Mouse (Mus musculus): ENCODE measurements around the gene Gcc2.
"Not testable (repeated sequence)": the region's sequence is repeated elsewhere in the genome, so short reads cannot be mapped to it uniquely, and the experiment has no call there.

The Gcc2 gene

DNA sequence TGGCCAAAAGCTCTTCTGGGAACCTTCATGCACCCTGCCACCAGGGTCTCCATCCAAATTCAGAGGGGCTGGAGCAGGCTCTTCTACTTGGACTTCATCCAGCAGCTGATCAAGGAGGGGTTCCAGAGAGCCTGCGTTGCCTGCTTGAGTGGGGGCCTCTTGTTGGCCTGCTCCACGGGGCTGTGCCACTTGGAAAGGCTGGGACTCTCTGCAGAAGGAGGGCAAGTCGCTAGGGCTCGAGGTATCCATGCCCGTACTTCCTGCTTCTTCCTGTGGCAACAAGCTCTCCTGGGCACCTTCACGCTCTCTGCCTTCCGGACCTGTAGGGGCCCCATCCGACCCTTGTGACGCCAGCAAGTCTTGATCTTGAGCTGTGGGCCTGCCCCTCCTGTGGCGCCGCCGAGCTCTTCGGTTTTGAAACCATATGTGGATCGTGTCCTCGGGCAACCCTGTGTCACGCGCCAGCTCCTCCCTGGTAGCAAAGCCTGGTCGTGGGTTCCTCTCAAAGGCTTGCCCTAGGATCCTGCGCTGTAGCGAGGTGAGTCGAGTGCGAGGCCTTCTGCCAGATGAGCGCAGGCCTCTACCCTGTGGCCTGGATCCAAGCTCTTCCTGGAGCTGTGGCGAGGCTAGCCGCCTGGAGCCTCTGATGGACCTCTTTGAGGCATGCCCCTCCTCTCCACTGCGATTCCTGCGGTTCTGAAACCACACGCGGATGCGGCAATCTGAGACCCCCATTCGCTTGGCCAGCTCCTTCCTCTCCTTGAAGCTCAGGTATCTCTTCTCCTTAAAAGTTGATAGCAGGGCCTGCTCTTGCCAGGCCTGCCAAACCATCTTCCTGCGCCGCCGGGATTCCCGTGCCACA is 23.3 kb upstream of the Gcc2 start:
- not testable (repeated sequence) for DNase-seq (ENCODE audit: low spot score in 2 of 2)

DNA sequence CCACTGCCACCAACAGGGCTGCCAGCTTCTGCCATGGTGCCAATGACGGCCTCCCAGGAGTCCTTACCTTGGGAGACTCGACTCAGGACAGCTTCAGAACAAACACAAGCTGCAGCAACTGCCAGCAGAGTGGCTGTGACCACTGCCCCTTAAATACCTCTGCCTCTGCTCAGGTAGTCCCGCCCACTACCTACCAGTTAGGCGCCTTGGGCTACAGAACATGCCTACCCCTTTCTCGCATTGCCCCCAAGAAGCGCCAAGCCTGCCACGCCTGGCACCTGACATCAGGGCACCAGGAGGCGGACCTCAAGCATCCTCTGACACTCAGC is 22.7 kb upstream of the Gcc2 start, which contains the start of gene Duxf3:
Gene Duxf3, minus strand, starts transcription at position 35 of the 329 bp plus-strand sequence.
- DNase-seq (ENCODE audit: low spot score in 2 of 2): not testable (repeated sequence)

DNA sequence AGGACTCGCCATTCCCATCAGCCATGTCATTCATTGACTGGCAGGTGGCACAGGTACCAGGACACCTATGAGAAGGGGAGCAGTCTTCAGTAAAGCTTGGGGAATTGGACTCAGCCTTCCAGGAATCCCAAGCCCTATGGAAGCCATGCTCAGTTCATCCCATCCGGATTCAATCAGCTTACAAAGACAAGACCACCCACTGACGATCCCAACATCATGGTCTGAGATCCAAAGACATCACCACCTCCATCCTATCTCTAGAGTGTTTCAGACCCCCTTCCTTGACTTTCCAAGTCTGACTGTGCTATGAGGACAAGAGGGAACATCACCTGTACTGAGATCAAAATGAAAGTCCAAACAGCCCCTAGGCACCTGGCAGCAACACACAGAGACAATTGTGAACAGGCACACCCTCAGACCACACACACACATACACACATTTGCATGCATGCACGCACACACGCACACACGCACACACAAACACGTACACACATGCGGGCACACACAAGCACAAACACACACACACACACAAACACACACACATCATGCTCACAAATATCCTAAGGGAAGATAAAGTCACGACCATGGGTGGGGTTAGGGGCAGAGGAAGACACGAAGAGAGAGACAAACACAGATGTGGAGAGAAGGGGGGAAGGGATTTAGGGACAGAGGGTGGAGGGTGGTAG is 22.1 kb upstream of the Gcc2 start:
- not testable (repeated sequence) for DNase-seq (ENCODE audit: low spot score in 2 of 2)

DNA sequence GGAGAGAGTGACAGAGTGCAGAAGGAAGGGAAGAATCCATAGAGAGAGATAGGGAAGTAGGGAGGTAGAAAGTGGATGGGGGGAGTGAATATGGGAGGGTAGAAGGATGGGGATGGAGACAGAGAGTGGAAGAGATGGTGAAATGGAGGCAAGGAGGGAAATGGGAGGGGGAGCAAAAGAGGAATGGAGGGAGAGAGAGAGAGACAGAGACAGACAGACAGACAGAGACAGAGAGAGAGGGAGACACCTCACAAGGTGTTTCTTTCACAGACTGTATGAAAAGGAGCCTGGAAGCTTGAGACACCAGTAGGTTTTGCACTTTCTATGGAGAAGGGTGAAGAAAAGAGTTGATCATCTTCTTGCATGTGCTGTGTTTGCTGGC is 21.6 kb upstream of the Gcc2 start:
- DNase-seq (ENCODE audit: low spot score in 2 of 2): not testable (repeated sequence)

DNA sequence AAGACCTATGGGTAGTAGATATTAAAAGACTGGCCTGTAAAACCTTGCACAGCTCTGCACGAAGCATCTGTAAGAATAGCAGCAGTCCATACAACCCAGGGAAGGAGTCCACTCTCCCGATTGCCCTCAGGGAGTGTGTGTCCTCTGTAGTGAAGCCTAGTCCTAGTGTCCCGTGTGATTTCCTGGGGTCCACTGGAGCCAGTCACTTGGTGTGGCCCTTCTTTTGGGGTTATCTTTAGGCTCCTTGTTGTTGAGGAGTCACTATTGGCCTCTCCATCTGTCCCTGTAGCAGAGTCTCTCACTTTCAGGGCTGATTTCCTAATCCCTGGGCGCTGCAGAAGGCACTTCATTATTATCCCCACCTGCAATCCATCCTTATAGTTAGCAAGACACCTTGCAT is 20.3 kb upstream of the Gcc2 start:
- DNase-seq (ENCODE audit: low spot score in 2 of 2): not testable (repeated sequence)

DNA sequence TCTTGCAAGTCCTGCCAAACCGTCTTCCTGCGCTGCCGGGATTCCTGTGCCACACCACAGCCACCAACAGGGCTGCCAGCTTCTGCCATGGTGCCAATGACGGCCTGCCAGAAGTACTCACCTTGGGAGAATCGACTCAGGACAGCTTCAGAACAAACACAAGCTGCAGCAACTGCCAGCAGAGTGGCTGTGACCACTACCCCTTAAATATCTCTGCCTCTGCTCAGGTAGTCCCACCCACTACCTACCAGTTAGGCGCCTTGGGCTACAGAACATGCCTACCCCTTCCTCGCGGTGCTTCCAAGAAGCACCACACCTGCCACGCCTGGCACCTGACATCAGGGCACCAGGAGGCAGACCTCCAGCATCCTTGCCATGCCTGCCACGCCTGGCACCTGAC is 18.7 kb upstream of the Gcc2 start, which contains the start of gene Gm4981:
Gene Gm4981, minus strand, starts transcription at position 89 of the 400 bp plus-strand sequence.
- no peak for DNase-seq (ENCODE audit: low spot score in 2 of 2)

DNA sequence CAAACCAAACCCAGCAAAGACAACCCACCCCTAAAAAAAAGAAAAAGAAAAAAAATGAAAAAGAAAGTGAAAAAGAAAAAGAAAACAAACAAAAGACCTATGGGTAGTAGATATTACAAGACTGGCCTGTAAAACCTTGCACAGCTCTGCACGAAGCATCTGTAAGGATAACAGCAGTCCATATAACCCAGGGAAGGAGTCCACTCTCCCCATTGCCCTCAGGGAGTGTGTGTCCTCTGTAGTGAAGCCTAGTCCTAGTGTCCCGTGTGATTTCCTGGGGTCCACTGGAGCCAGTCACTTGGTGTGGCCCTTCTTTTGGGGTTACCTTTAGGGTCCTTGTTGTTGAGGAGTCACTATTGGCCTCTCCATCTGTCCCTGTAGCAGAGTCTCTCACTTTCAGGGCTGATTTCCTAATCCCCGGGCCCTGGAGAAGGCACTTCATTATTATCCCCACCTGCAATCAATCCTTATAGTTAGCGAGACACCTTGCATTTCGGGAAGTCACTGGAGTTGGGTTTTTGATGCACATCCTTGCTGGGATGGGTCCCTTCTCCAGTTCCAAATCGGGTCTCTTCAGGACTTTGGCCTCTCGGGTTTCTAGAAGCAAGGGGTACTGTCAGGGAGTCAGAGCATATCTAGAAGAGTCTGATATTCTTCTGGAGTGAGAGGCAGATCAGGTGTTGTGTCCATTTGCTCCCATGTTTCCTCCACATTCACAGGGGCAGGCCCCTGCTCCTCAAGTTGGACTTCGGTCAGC is 16.1 kb upstream of the Gcc2 start:
- not testable (repeated sequence) for DNase-seq (ENCODE audit: low spot score in 2 of 2)

DNA sequence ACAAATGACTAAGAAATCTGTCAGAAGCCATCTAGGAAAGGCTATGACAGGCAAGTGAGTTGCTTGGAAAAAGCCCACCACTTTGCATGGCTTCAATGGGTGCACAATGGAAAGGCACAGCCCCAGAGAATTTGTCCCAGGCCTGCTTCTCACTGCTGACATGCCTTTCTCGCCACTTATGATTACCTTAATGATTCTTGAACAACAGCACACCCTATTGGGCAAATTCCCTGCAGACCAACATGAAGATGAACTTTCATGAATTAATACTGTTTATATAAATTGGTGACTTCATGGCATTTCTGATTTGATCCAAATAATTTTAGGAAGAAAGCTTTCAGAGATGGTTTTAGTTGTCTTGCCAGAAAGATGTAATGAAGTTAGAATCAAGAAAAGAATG is 5.8 kb upstream of the Gcc2 start:
- no peak for DNase-seq (ENCODE audit: low spot score in 2 of 2)

DNA sequence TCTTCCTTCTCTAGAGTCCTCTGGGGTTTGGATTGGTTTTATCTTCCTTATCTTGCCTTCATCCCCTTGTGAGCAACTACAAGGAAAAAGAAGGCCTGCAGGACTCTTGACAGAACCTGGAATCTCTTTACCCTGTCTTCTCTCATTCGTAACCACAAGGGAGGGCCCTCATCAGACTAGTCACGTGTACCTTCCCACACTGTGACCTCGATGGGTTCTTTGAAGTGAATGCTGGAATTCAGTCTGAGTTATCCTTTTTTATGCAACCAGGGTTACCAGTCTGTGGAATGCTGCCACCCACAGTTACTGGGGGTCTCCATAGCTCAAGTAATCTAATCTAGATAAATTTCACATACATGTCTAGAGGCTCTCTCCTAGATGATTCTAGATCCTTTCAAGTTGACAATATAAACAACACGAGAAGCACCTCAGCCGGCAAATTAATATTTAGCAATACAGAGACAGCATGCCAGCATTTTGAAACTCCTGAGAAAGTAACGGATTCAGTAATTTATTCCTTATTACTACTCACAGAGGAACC is 592 bp upstream of the Gcc2 start:
- peak in 1 of 2 experiments; percentile 16 for DNase-seq (ENCODE audit: low spot score in 2 of 2)

DNA sequence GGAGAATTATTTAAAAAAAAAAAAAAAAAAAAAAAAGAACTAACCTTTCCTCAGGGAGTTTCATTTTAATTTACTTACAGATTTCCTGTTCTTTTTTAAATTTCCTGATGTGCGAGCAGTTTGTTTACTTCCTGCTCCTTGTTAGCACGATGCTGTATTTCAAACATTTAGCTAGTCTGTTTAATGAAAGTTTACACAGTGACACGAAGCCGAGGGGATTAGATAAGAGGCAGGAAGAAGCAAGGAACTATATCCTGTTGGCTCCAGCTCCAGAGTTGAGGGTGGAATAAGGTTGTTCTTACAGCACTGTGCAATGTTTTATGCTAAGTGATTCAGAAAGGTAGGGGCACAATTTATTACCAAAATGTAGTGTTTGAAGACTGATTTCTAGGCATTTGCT is 657 bp downstream of the Gcc2 start:
- no peak for DNase-seq (ENCODE audit: low spot score in 2 of 2)

DNA sequence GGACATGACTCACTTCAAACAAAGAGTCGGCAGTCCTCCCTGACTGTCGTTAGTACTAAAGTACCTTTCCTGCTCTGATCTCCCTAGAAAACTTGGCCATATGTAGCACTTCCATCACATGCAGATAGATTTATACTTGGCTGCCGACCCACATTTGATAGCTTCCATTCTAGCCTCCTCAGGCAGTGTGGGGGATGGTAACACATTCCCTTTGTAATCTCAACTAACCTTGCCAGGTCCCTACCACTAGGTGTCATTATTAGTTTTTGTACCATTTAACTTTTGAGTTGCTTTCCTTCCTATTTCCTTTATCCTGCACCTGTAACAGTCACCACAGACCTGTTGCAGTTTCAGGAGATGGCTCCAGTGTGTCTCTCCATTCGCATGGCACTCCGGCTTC is 3.2 kb downstream of the Gcc2 start:
- DNase-seq (ENCODE audit: low spot score in 2 of 2): no peak

DNA sequence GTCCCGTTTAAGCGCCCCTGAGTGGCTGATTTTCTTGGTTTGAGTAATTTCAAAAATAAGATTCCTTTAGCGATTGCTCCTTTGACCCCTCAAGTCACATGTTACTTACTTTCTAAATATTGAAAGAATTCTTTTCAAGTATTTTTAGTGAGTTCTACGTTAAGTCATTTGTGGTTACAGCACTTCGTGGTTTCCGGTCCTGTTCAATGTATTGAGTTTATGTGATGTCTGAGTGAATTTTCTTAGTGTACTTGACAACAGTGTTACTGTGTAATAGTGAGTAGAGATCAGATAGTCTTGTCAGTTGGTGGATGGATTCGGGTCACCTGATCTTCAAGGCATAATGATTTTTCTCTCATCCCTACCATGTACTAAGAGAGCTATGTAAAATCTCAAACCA is 26.9 kb downstream of the Gcc2 start:
- DNase-seq (ENCODE audit: low spot score in 2 of 2): no peak

DNA sequence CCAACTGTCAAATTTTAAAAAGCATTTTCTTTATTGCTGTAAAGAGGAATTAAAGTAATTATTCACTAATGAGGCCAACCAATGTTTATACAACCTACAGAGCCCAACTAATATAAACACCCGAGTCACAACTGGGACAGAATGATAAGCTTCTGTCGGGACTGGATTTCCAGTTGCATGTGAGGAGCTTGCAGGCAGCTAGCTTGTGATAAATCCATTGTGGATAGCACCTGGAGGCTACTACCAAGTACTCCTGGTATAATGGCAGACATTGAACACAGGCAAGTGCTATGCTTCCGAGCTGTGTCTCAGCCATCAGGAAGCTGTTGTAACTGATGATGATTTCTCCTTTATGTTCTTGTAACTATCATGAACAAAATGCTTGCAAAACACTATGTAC is 35.4 kb downstream of the Gcc2 start:
- no peak for DNase-seq (ENCODE audit: low spot score in 2 of 2)

DNA sequence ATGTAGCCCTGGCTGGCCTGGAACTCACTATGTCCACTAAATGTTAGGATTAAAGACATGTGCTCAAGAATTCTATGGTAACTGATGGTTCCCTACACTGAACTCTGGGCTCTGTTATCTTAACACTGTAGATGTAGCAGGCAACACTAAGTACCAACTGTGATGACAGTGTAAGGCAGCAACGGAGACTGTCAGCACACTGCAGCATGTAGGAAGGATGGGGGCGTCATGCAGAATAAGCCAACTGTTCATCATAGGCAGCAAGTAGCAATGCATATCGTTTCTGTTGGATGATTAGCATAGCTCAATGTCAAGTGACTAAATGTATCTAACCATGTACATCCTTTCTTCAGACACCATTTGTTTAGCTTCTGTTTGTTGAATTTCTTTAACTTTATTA is 38.9 kb downstream of the Gcc2 start:
- peak; percentile 36 to 48 for DNase-seq (ENCODE audit: low spot score in 2 of 2)

DNA sequence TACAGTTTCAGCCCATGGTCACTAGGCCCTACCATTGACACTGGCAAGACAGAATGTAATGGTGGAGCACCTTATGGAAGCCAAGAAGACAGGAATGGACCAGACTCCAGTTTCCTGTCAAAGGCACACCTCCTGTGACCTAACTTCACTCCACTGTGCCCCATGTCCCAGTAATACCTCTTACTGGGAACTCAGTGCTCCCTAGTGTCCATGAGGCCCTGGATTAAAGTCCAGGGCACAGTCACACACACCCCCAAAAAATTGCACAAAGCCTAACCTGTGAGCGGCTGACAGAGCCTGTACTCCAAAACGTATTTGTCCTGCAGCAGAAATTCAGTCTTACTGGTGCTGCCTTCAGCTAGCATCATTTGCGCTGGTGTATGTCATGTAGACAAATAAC is 40.3 kb downstream of the Gcc2 start:
- no peak for DNase-seq (ENCODE audit: low spot score in 2 of 2)

DNA sequence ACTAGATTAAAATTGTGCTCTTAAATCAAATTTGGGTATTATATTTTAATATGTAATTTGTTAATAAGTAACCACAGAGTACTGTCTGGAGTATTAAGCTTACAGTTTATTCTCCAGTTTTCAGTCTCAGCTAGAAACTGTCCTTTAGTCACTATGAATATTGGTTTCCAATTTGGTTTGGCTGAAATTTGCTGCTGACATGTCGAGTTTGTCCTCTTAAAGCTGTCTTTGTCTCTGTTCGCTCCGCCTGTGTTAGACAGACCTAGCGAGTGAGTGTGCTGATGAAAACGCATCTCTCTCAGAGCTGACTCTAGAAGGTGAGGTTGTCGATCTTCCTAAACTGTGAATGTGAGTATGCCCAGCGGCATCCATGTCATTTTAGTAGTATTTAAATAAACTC is 49.7 kb downstream of the Gcc2 start:
- no peak for DNase-seq (ENCODE audit: low spot score in 2 of 2)

DNA sequence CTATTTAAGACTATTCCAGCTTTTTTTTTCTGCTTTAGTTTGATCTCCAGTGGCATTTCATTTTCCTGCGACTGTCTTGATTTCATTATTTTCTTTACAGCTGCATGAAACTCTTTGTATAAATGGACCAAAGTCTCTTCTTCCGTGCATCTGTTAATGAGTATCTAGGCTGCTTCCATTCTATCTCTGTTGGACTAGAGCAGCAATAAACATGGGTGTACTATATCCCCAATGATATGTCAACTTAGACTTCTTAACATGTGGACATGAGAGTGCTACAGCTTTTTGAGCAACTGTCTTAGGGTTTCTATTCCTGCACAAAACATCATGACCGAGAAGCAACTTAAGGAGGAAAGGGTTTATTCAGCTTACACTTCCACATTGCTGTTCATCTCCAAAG is 51.6 kb downstream of the Gcc2 start:
- no peak for DNase-seq (ENCODE audit: low spot score in 2 of 2)

DNA sequence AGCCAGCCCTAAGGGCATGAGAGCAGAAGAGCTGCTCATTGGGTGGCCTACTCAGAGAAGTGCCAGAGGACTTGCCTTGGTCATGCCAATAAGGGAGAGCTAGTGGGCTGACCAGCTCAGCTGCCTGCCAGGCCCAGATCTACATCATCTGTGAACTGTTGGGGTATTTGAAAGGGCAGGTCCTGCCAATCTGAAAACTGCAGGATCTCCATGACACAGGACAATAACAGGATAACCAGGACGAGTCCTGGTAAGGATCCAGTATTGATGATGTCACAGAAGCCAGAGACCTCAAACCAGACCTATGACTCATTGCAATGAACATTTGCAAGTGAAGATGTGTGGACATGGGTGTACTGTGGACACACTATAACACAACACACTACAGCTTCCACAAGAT is 55.5 kb downstream of the Gcc2 start:
- DNase-seq (ENCODE audit: low spot score in 2 of 2): no peak

DNA sequence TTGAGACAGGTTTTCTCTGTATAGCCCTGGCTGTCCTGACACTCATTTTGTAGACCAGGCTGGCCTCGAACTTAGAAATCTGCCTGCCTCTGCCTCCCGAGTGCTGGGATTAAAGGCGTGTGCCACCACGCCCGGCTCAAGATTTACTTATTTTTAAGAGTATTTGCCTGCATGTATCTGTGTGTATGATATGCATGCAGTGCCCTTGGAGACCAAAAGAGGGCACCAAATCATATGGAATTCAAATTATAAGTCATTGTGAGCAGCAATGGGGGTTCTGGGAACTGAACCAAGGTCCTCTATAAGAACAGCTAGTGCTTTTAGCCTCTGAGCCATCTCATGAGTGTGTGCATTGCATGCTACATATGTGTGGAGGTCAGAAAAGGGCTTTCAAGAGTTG is 57.6 kb downstream of the Gcc2 start:
- no peak for DNase-seq (ENCODE audit: low spot score in 2 of 2)

DNA sequence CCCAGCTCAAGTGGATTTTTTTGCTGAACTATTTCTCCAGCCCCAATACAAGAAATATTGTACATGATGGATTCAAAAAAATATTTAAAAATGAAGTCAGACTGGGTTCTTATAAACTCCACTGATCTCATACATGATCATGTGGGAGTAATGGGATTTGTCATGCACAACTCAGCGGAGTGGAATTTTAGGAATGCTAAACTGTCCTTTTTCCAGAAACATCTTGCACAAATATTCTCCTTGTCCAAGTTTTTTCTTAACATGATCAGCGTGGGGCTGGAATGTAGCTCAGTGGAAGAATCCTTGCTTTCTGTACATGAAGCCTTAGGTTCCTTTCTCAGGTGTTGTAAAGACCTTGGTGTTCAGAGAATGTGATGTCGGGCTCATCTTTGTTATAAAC is 65.6 kb downstream of the Gcc2 start:
- no peak for DNase-seq (ENCODE audit: low spot score in 2 of 2)

DNA sequence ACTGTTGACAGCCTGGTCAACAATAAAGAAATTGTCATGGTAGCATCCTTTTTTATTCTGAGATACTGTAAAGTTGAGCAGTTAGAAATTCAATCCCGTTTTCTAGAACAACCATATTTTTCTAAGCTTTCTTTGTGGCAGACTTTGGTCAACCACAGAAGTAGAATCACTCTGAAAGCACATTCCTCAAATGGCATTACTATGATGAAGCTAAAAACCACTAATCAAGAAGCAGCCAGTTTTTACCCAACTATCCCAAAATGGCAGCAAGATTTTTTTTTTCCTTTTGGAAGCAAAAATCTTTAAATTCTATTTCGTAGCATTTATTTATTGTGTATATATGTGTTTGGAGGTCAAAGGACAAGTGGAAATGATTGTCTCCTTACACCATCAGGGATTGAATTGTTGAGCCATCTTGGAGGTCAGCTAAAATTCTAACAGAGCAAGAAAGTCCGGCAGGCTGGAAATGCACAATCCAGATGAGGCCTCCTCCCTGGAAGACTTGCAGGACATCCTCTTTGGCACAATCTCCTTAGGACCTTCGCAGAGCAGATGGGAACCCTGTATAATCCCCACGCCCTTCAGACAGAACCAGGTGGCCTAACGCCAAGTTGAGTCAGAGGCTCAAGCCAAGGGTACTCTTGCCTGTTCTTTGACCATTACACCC is 67.2 kb downstream of the Gcc2 start:
- no peak for DNase-seq (ENCODE audit: low spot score in 2 of 2)
